Mouse (Mus musculus) thymus, postnatal 10 days (tissue): ENCODE results near the gene Rs1.
"Not testable (repeated sequence)": the region's sequence is repeated elsewhere in the genome, so short reads cannot be mapped to it uniquely, and the experiment has no call there.

Experiments
- DNase-seq, 2 experiments: peaks; one replicate each; pipeline ENCODE4 v3.0.0; 2021; ENCODE audit warnings: low spot score in 2 of 2

Gene Rs1

DNA sequence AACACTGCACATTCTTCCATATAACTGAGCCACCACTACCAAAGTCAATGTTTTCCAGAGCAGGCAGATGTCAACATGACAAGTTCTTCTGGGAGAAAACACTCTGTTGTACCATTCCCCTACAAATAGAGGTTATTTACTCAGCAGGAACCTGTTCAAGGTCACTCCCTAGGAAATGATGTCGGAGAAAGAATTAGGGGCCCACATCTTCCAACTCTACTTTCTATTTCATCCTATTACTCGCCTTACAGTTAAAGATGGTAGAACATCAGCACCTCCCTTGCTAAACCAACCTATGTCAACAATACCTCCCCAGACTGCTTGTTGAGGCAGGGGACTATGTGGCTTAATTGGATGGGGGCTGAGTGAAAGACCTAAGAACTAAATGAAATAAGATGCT, at the start of gene Rs1:
Gene Rs1 (plus strand): TSS at position 301 of the 400 bp plus-strand sequence.
- no peak for DNase-seq

DNA sequence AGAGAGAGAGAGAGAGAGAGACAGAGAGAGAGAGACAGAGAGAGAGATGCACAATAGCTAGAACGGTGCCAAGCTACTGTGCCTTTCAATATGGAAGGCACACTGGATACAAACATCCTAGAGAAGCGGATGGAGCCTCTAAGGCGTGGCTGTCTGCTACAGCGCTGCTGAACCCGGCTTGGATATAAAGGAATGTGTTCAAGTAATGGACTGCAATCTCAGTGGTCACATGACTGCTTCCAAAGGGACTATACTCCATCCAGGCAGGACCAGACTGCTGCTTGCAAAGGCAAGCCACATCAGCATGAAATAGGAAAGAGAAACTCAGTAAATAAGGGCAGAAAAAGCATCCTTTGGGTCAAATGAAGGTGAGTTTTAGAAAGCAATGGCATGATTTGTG, 32.2 kb upstream of the Rs1 start, which contains the start of gene Ppef1:
Gene Ppef1 (minus strand): TSS at position 116 of the 400 bp plus-strand sequence.
- no peak for DNase-seq

DNA sequence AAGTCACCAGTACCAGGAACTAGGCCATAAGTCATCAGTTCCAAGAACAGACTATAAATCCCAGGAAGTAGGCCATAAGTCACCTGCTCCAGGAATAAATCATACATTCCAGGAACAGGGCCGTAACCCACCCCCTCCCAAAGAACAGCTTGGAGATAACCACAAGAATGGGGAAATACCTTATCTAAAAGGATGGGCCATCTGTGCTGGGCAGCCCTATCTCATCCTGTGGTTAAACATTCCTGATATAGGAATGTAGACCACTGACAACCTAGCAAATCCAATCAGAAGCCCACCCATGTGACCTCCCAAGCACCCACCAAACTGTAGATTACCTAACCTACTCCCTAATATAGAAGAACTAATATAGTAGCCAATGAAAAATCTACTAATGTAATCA, 22.4 kb upstream of the Rs1 start:
- no peak for DNase-seq

GRCm38 (mm10) chrX:160748653-160749052, 19.2 kb upstream of the Rs1 start:
- DNase-seq = no peak

GRCm38 (mm10) chrX:160750808-160751207, 17.0 kb upstream of the Rs1 start:
- no peak for DNase-seq

GRCm38 (mm10) chrX:160765389-160766232, 2.2 kb upstream of the Rs1 start:
- peak; percentile 82 to 91 for DNase-seq

DNA sequence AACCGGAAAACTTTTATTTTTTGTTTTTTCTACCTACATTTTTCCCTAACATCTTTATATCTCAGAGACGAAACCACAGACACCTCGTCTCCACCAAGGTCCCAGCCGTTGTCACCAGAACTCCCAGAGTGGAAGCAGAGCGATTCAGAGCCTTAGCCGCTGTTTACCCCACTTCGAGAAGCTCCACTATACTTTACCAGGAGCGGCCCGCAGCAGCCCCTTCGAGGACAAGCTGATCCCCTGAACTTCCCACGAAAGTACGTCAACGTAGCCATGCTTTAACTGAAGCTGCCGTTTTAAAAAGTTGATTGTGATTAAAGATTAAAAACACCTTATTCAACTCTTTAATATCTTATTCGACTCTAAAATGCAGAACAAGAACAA, 1.6 kb upstream of the Rs1 start:
- DNase-seq = no peak

DNA sequence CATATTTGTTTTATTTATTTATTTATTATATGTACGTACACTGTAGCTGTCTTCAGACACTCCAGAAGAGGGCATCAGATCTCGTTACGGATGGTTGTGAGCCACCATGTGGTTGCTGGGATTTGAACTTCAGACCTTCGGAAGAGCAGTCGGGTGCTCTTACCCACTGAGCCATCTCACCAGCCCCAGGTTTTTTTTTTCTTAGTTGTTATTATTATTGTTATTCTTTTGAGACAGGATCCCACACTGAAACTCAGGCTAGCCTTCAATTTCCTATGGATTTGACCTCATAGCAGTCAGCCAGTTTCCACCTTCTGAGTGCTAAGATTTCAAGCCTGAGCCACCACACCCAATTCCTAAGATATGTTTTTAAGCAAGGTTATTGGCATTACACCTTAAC, 1.8 kb downstream of the Rs1 start:
- DNase-seq = not testable (repeated sequence)

GRCm38 (mm10) chrX:160773033-160773432, 5.2 kb downstream of the Rs1 start:
- no peak for DNase-seq

GRCm38 (mm10) chrX:160782276-160782675, 14.5 kb downstream of the Rs1 start:
- DNase-seq = no peak

DNA sequence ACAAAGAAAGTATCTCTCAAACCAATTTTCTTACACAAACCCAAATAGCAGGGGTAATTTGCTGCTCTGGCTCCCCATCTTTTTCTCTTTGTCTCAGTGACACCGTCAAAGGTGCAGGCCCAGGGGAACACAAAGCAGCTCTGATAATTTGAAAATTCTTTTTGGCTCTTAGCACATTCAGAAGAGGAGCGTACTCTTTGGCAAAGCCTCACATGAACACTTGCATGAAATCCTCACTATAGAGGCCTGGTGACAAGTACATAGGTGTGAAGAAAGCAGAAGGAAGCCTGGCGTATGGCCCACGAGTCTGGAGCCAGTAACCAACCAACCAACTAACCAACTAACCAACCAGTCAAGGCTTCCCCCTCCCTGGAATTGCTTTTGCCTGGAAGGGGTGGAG, 27.1 kb downstream of the Rs1 start:
- DNase-seq = no peak

DNA sequence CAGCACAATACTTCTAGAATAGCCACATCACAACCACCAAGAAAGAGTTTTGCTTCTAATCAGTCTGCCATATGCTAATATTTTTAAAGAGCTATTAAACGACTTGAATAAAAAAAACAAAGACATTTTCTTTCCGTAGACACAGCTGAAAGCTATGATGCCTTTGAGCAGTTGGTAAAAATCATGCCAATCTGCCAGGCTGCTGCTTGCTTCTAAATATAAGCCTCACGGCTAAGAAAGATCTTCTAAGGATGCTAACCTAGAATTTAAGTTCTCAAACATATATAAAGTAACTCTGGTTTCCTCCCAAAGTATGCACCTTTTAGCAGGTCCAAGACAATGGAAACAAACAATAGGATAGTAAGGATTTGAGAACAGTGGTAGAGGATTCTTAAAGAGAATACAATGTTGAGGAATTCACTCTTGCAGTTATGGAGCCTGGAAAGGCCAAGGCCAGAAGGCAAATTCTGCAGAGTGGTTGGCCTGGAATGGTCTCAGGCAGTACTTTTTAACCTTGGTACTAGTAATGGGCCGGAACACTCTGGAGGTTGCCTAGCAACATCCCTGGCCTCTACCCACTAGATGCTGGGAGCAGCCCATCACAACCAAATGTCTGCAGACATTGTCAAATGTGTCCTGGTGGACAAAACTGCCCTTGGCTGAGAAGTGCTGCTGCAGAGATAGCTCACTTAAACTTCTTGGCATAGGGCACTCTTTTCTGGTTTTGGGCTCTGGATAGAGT, 36.8 kb downstream of the Rs1 start:
- no peak for DNase-seq

- DNase-seq = no peak
These were observed 40.4 kb downstream of the Rs1 start for GRCm38 (mm10) chrX:160808226-160808625.
